Mouse (Mus musculus): ENCODE results near the gene Col25a1.
A peak's percentile ranks its signal among the peaks of the same experiment; 100 is the strongest.

Col25a1 gene

DNA sequence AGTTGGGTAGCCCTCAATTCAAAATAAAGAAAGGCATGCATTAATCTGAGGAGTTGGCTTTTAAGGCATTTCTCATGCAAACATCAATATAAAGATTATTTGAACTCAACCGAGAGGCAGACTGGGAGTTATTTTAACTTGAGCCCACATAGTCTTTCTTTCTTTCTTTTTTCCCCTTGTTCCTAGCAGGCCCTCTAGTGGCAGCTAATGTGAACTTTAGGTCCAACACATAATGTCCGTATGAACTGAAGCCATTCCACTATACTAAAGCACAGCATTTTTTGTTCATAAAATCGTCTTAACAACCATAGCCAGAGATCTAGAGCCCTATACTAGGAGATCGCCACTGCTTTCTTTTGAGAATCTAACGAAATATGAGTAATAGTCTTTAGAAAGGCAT, 443.4 kb downstream of the Col25a1 start:
- DNase-seq (ENCODE audit: low spot score), result peak; percentile 11

DNA sequence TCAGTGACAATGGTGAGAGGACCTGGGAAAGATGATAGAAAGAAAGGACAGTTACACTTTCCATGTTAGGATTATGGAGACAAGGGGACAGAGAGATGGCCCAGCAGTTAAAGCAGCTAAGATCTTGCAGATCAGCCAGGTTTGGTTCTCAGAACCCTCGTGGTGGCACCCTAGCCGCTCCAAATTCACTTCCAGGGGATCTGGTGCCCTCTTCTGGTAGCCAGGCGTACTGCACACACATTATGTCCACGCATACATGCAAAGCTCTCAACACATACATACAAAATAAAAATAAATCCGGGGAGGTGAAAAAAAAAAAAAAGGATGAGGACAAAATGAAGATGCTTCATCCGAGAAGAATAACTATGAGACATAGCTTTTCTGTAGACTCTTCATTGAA, 445.4 kb downstream of the Col25a1 start:
- DNase-seq (ENCODE audit: low spot score), result peak; percentile 11

DNA sequence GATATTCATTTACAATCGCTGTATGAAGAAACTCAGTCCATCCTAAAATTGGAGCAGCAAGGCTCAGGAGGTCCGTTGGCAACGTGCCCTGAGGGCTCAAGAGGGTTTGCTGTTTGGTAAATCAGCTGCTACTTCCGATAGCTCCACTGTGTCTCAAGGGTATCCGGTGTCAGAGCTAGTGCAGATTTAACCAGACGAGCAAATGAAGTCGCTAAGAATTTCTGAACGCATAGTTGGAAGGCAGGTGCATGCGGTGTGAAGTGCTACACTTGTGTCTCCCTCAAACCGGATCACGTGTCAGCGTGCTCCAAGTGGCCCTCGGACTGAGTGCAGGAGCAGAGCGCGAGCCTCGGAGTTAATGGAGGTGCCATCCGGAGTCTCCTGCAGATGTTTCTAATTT, 448.2 kb downstream of the Col25a1 start:
- peak; percentile 24 for DNase-seq (ENCODE audit: low spot score)

- DNase-seq (ENCODE audit: low spot score), result no peak
Observed at GRCm38 (mm10) chr3:130581577-130581976, 450.3 kb downstream of the Col25a1 start.

DNA sequence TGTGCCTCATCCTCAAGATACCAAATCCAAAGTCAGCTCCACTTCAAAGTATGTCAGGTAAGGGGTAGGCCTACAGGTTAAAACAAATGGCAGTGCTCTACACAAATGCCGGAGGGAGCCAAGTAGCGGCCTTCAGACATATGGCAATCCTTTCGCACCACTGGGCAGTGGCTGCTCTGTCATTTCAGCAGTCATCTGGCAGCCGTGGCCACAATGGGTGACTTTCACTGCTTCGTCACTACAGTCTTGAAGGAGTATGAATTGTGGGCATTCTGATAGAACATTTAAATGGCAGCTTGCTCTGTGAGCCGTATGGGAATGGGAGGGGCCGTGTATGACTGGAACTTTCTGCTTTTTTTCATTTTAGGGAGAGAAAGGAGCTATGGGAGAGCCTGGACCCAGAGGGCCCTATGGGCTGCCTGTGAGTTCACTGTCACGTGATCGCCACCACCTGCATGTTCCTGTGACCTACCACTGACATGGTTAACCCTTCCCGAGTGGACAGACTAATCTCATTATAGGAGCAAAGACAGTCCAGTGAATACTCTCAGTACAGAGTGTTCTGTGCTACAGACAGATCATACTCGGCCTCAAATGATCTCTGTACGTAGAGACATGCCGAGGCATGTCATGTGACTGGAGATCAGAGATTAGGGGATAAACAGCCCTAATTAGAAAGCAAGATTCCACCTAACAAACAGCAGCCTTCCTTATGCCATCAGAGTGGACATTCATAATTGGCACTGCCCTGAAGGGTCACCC, 451.8 kb downstream of the Col25a1 start:
- no peak for DNase-seq (ENCODE audit: low spot score)

DNA sequence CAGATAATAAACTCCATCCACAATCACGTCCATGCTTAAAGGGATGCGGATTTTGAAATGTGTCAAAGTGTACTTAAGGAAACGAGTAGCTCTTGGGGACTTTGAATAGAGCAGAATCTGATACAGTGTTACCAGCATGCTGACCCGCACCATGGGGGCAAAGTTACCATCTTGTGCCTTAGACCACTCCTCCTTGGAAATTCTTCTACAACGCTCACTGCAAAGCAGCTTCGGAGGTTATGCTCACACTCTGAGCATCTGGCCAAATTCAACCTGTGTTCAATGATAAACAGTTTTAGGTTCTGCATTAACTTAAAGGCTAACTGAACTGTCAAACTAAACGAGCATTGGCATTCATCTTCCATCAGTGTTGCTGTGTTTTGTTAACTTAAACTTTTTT, 452.7 kb downstream of the Col25a1 start:
- DNase-seq (ENCODE audit: low spot score), result no peak

- no peak for DNase-seq (ENCODE audit: low spot score)
Observed at GRCm38 (mm10) chr3:130595050-130595449, 463.7 kb downstream of the Col25a1 start.

DNA sequence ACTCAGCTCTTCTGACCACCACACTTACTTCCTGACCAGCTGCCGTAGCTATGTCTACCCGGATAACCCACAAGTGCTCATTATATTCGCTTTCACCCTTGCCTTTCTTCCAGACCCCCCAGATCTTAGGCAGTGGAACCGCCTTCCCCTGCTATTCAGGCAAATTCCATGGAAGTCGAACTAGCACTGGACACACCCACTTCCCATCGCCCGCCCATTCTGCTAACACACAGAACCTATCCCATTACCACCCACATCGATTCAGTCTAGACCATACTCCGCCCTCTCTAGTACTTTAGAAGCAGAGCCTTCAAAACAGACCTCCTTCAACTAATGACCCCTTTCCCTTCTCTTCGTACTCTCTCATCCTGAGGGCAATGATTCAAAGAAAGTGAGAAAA, 470.2 kb downstream of the Col25a1 start:
- DNase-seq (ENCODE audit: low spot score), result no peak

- no peak for DNase-seq (ENCODE audit: low spot score)
Observed at GRCm38 (mm10) chr3:130607924-130608323, 476.6 kb downstream of the Col25a1 start.

DNA sequence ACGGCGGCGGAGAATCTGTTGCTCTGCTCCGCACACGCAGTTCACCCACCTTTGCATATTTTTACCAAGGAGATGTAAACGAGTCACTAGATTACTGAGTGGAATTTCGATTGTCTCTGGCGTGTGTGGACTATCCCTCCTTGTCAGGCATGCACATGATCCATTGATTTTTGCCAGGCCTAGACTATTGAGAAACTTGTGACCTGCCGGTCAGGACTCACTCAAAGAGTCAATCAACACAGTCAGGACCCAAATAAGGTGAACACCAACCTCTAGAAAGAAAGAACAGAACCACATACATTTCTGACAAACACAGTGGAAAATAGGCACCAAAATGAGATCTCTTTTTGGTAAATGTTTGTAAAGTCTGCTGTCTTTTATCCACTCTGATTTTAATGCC, 483.1 kb downstream of the Col25a1 start:
- DNase-seq (ENCODE audit: low spot score), result no peak

GRCm38 (mm10) chr3:130615625-130616024, 484.3 kb downstream of the Col25a1 start:
- no peak for DNase-seq (ENCODE audit: low spot score)

- no peak for DNase-seq (ENCODE audit: low spot score)
Observed at GRCm38 (mm10) chr3:130617439-130617898, 486.2 kb downstream of the Col25a1 start, which contains the start of gene Etnppl. Gene Etnppl, plus strand, starts transcription at chr3:130617448.

DNA sequence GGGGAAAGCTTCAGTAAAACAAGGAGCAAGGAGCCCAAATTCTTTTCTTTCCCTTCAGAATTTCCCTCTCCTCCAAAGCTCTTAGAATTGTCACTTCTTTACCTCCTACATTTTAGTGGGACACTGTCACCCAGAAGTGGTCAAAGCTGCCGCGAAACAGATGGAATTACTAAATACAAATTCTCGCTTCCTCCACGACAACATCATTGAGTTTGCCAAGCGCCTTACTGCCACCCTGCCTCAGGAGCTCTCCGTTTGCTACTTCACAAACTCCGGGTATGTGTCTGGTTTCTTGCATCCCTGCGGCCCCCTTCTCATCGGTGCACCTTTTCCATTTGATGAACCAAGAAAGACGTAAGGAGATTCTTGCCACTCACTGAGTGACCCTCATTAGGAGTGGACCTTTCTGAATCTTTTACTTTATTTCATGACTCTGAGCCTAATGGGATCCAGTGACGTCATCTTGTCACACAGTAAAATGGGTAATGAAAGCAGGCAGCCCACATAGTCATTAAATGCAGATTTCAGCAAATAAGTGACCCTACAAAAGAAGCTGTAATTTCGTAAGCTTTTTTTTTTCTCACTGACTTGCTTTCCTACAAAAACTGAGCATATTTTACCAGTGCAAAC, 489.3 kb downstream of the Col25a1 start:
- no peak for DNase-seq (ENCODE audit: low spot score)

GRCm38 (mm10) chr3:130628358-130628757, 497.1 kb downstream of the Col25a1 start:
- no peak for DNase-seq (ENCODE audit: low spot score)

DNA sequence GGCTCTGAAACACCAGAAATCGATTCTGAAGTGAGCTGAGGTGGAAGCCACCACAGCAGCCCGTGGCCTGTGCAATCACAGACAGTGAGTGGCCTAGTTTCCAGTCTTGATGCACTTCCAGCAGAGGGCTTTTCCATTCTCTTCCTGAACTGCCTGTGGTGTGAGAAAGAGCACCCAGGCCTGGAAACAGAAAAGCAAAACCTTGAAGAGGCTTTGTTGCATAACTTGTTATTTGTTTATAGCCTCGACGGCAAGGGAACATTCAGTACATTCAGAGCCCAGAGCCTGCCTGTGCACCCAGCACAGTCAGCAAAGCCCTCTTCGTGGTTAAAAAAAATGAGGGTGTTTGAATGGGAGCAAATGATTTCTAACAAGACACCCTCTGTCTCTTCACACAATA, 502.6 kb downstream of the Col25a1 start:
- DNase-seq (ENCODE audit: low spot score), result no peak

- no peak for DNase-seq (ENCODE audit: low spot score)
Observed at GRCm38 (mm10) chr3:130646110-130646810, 515.0 kb downstream of the Col25a1 start.

Data from testis, postnatal 14 days (tissue).